Mouse (Mus musculus) heart, adult 2 months (tissue): ENCODE results near the gene Vwa8.

ENCODE experiments used
- CTCF ChIP-seq: fragments of 200-600 bp; IDR thresholded peaks from 2 replicates; pipeline ENCODE4 v1.8.1; 2022; ENCODE audit warnings: antibody characterized with exemption, mild to moderate bottlenecking, moderate library complexity
- EP300 ChIP-seq: fragments of 200-500 bp; IDR thresholded peaks from 2 replicates; pipeline ENCODE4 v1.6.1; 2011; ENCODE audit warnings: low read depth, low read length, control low read depth; ENCODE audit not compliant: insufficient read depth
- POLR2A ChIP-seq: fragments of 200-500 bp; IDR thresholded peaks from 2 replicates; pipeline ENCODE4 v1.6.1; 2011; ENCODE audit warnings: mild to moderate bottlenecking, low read depth, low read length, control low read depth; ENCODE audit not compliant: insufficient read depth

GRCm38 (mm10) chr14:79174526-79174925 lies 325.7 kb downstream of the Vwa8 start:
- TF ChIP-seq CTCF (no peak), POLR2A (no peak), EP300 (no peak)
